Mouse (Mus musculus): ENCODE results near the gene Khdc1a. TPM values are rescaled to one million over a fixed set of nuclear protein-coding genes. Genes with fewer than 3 reads are reported as not detected.
"Not testable (repeated sequence)": the region's sequence is repeated elsewhere in the genome, so short reads cannot be mapped to it uniquely, and the experiment has no call there.

Khdc1a gene
- polyA plus RNA-seq, 2 experiments, result not detected

DNA sequence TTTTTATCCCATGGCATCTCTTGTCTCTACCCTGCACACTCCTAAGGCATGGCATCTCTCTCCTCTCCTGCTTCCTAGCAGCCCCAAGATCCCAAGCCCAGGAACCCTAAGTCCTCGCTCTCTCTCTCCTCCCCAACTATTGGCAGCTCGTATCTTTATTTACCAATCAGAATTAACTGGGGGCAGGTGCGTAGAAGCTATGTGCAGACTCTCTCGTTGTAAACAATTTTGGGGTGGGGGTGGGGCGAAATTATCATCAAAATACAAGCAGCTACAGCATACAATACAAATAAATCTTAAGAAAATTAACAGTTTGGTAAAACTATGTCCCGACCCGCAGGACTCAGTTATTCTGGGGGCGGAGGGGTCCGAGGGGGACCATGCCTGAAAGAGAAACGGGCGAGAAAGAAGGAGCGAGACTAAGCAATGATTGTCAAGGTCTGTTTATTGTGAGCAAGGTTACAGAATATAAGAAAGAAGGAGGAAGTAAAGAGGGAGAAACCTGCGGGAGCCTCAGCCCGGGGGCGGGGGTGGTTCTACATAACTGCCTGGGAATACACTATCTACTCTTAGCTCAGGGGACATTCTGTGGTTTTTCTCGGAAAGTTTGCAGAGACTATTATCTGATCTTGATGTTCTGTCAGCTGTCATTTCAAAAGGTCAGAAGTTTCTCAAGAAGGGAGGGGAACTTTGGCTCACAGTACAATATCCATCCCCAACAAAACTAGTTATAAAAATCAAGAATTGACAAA lies 16.0 kb upstream of the Khdc1a start:
- H3K4me1 ChIP-seq (replicated peaks; ENCODE audit: control insufficient read depth in 2 of 2, insufficient read depth in 2 of 2, low read length in 1 of 2), result peaks cover 8 to 27% of the 10 kb centered on the region in 2 experiments
- H3K4me3 ChIP-seq (ENCODE audit: insufficient read depth in 1 of 2, low read depth in 2 of 2, low read length in 2 of 2), result peak overlapping the region; percentile 14 to 51; a peak in 3 of 4 replicates
- peak overlapping the region; percentile 34 for H3K9ac ChIP-seq (replicated peaks)
- H3K36me3 ChIP-seq (replicated peaks; ENCODE audit: control insufficient read depth, insufficient read depth, low read depth), result no peaks in the 10 kb centered on the region
- H3K4me2 ChIP-seq (ENCODE audit: low read depth), result peak overlapping the region; percentile 46
- ATAC-seq (ENCODE audit: insufficient read depth) (peak; percentile 91), DNase-seq (ENCODE audit: low read depth in 3 of 3, low spot score in 3 of 3) (peak; percentile 17 to 72 (median 37))
- H3K27ac ChIP-seq, result peak overlapping the region; percentile 15; the same call in 1 of the 2 replicates
- peak; percentile 36 for TF ChIP-seq EP300 (IDR thresholded peaks at IDR 0.05; ENCODE audit: low read depth)
- TF ChIP-seq CTCF (IDR thresholded peaks at IDR 0.05; ENCODE audit: low read depth), result no peak
- H3K9me3 ChIP-seq (ENCODE audit: control insufficient read depth, low read length), result no peaks in the 10 kb centered on the region
- H3K27me3 ChIP-seq (ENCODE audit: control insufficient read depth, insufficient read depth, low read length), result no peaks in the 10 kb centered on the region
- 28% methylated on average over 16 of the region's 16 CpGs for WGBS (ENCODE audit: insufficient replicate concordance)

- ATAC-seq (ENCODE audit: insufficient read depth), result no peak
- Histone ChIP-seq H3K36me3 (replicated peaks; ENCODE audit: control insufficient read depth, insufficient read depth, low read depth) (no peaks in the 10 kb centered on the region), H3K27me3 (ENCODE audit: control insufficient read depth, insufficient read depth, low read length) (no peaks in the 10 kb centered on the region), H3K27ac (no peak overlapping the region), H3K4me1 (replicated peaks; ENCODE audit: control insufficient read depth in 2 of 2, insufficient read depth in 2 of 2, low read length in 1 of 2) (peaks cover 4 to 13% of the 10 kb centered on the region in 2 experiments), H3K4me2 (ENCODE audit: low read depth) (no peak overlapping the region), H3K4me3 (ENCODE audit: insufficient read depth in 1 of 2, low read depth in 2 of 2, low read length in 2 of 2) (no peak overlapping the region), H3K9me3 (ENCODE audit: control insufficient read depth, low read length) (no peaks in the 10 kb centered on the region), H3K9ac (replicated peaks) (no peak overlapping the region)
- DNase-seq (ENCODE audit: low read depth in 3 of 3, low spot score in 3 of 3), result no peak
- no peak for TF ChIP-seq CTCF (IDR thresholded peaks at IDR 0.05; ENCODE audit: low read depth)
- no peak for TF ChIP-seq EP300 (IDR thresholded peaks at IDR 0.05; ENCODE audit: low read depth)
These were observed 13.6 kb upstream of the Khdc1a start for GRCm38 (mm10) chr1:21335836-21336235.

GRCm38 (mm10) chr1:21340745-21341144 lies 8.7 kb upstream of the Khdc1a start:
- TF ChIP-seq EP300 (IDR thresholded peaks at IDR 0.05; ENCODE audit: low read depth) (no peak), CTCF (IDR thresholded peaks at IDR 0.05; ENCODE audit: low read depth) (no peak)
- no peak overlapping the region for H3K9ac ChIP-seq (replicated peaks)

DNA sequence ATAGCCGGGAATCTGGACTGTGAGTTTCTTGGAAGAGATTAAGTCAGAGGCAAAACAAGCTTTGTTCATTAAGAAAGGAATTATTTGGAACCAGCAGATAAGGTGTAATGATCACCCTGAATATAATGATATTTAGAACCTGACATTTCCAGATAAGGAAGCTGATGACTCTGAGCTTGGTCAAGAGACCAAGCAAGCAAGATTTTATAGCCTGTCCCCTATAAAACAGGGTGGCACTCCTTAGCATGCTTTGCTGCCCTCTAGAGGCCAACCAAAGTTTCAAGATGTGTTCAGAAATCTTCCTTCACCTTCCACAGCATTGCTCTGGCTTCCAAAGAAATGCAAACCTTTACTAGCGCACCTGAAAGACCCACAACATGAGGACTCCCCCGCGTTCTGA lies 5.2 kb upstream of the Khdc1a start:
- Histone ChIP-seq H3K27ac (no peak overlapping the region), H3K27me3 (ENCODE audit: control insufficient read depth, insufficient read depth, low read length) (no peaks in the 10 kb centered on the region), H3K4me3 (ENCODE audit: insufficient read depth in 1 of 2, low read depth in 2 of 2, low read length in 2 of 2) (no peak overlapping the region), H3K4me1 (replicated peaks; ENCODE audit: control insufficient read depth in 2 of 2, insufficient read depth in 2 of 2, low read length in 1 of 2) (no peaks in the 10 kb centered on the region), H3K36me3 (replicated peaks; ENCODE audit: control insufficient read depth, insufficient read depth, low read depth) (no peaks in the 10 kb centered on the region), H3K9me3 (ENCODE audit: control insufficient read depth, low read length) (no peaks in the 10 kb centered on the region), H3K4me2 (ENCODE audit: low read depth) (no peak overlapping the region), H3K9ac (replicated peaks) (no peak overlapping the region)
- peak; percentile 74 for TF ChIP-seq CTCF (IDR thresholded peaks at IDR 0.05; ENCODE audit: low read depth)
- no peak for TF ChIP-seq EP300 (IDR thresholded peaks at IDR 0.05; ENCODE audit: low read depth)
- ATAC-seq (ENCODE audit: insufficient read depth) (peak; percentile 28; the same call in 1 of the 2 replicates), DNase-seq (ENCODE audit: low read depth in 3 of 3, low spot score in 3 of 3) (peak in 2 of 3 experiments; percentile 3 to 35)
- 31% methylated on average over 4 of the region's 4 CpGs for WGBS (ENCODE audit: insufficient replicate concordance)

More at GRCm38 (mm10) chr1:21340745-21341144, 8.7 kb upstream of the Khdc1a start:
- Histone ChIP-seq H3K4me1 (replicated peaks; ENCODE audit: control insufficient read depth in 2 of 2, insufficient read depth in 2 of 2, low read length in 1 of 2) (no peaks in the 10 kb centered on the region), H3K27me3 (ENCODE audit: control insufficient read depth, insufficient read depth, low read length) (no peaks in the 10 kb centered on the region), H3K27ac (no peak overlapping the region), H3K9me3 (ENCODE audit: control insufficient read depth, low read length) (no peaks in the 10 kb centered on the region), H3K36me3 (replicated peaks; ENCODE audit: control insufficient read depth, insufficient read depth, low read depth) (no peaks in the 10 kb centered on the region), H3K4me3 (ENCODE audit: insufficient read depth in 1 of 2, low read depth in 2 of 2, low read length in 2 of 2) (no peak overlapping the region), H3K4me2 (ENCODE audit: low read depth) (no peak overlapping the region)
- no peak for DNase-seq (ENCODE audit: low read depth in 3 of 3, low spot score in 3 of 3)
- no peak for ATAC-seq (ENCODE audit: insufficient read depth)
- 83% methylated on average over 1 of the region's 1 CpGs for WGBS (ENCODE audit: insufficient replicate concordance)

DNA sequence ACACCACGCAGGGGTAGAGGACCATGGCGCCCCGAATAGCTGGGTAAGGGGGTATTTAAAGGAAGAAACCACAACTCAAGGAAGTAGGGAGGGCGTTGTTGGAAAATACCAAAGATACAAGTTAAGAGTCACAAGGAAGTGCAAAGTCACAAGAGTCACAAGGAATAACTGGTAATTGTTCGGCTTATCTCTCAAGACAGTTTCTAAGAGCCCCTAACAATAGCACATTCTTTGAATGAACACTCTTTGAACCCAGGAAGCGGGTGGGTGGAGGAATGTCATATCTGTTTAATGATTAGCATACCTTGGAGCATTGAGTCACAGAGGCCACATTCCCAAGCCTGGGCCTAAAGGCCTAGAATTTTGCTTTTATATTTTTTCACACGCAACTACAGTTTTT lies 4.7 kb upstream of the Khdc1a start:
- WGBS (ENCODE audit: insufficient replicate concordance), result 49% methylated on average over 7 of the region's 7 CpGs
- H3K9ac ChIP-seq (replicated peaks); H3K36me3 ChIP-seq (replicated peaks; ENCODE audit: control insufficient read depth, insufficient read depth, low read depth); H3K4me1 ChIP-seq (replicated peaks; ENCODE audit: control insufficient read depth in 2 of 2, insufficient read depth in 2 of 2, low read length in 1 of 2); ATAC-seq (ENCODE audit: insufficient read depth); H3K4me2 ChIP-seq (ENCODE audit: low read depth); H3K9me3 ChIP-seq (ENCODE audit: control insufficient read depth, low read length); H3K4me3 ChIP-seq (ENCODE audit: insufficient read depth in 1 of 2, low read depth in 2 of 2, low read length in 2 of 2); H3K27me3 ChIP-seq (ENCODE audit: control insufficient read depth, insufficient read depth, low read length); H3K27ac ChIP-seq; DNase-seq (ENCODE audit: low read depth in 3 of 3, low spot score in 3 of 3): not testable (repeated sequence)

- H3K4me3 ChIP-seq (ENCODE audit: insufficient read depth in 1 of 2, low read depth in 2 of 2, low read length in 2 of 2); ATAC-seq (ENCODE audit: insufficient read depth); DNase-seq (ENCODE audit: low read depth in 3 of 3, low spot score in 3 of 3); H3K36me3 ChIP-seq (replicated peaks; ENCODE audit: control insufficient read depth, insufficient read depth, low read depth); H3K9ac ChIP-seq (replicated peaks); H3K27me3 ChIP-seq (ENCODE audit: control insufficient read depth, insufficient read depth, low read length); H3K4me1 ChIP-seq (replicated peaks; ENCODE audit: control insufficient read depth in 2 of 2, insufficient read depth in 2 of 2, low read length in 1 of 2); H3K9me3 ChIP-seq (ENCODE audit: control insufficient read depth, low read length); H3K4me2 ChIP-seq (ENCODE audit: low read depth); H3K27ac ChIP-seq: not testable (repeated sequence)
- WGBS (ENCODE audit: insufficient replicate concordance), result 26% methylated on average over 1 of the region's 1 CpGs
These were observed 18.6 kb downstream of the Khdc1a start, which contains the start of gene Khdc1c for GRCm38 (mm10) chr1:21368031-21368430. Gene Khdc1c (plus strand): TSS chr1:21368331.

Data from liver, embryonic 14.5 days (tissue).